Mouse (Mus musculus): Measurements from ENCODE around the gene Id2.

DNA sequence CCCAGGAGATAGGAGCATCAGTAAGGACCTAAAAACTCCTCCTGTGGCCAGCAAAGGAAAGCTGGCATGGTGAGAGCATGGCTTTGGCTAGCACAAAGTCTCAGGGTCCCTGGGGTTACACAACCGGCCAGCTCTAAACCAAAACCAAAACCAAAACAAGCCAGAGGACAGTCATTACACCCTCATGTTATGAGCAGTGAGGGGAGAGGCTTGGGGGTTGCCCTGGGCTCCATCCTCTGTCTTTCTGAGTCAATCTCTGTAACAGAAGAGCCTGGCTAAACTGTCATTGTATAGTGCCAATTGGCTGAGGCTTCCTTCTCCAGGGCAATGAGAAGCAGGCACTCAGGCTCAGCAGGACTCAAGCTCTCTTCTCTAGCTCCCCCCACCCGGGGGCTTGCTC, 46.6 kb upstream of the Id2 start:
- TF ChIP-seq CTCF (IDR thresholded peaks at IDR 0.05; ENCODE audit: control insufficient read depth, insufficient read depth, insufficient read length) (no peak), USF1 (IDR thresholded peaks at IDR 0.05; ENCODE audit: low read depth) (no peak)

All from C2C12 (cell line).